Mouse (Mus musculus): ENCODE data around the gene Hoxd1. TPM values are rescaled to one million over a fixed set of nuclear protein-coding genes. Genes with fewer than 3 reads are reported as not detected.

Hoxd1 gene
- polyA plus RNA-seq (2021; fragmentation: Nextera tagmentation): 0.08 and 0.09 TPM in 2 replicates
- long read RNA-seq, experiment 1: 0 reads
- long read RNA-seq, experiment 2: 0 reads

DNA sequence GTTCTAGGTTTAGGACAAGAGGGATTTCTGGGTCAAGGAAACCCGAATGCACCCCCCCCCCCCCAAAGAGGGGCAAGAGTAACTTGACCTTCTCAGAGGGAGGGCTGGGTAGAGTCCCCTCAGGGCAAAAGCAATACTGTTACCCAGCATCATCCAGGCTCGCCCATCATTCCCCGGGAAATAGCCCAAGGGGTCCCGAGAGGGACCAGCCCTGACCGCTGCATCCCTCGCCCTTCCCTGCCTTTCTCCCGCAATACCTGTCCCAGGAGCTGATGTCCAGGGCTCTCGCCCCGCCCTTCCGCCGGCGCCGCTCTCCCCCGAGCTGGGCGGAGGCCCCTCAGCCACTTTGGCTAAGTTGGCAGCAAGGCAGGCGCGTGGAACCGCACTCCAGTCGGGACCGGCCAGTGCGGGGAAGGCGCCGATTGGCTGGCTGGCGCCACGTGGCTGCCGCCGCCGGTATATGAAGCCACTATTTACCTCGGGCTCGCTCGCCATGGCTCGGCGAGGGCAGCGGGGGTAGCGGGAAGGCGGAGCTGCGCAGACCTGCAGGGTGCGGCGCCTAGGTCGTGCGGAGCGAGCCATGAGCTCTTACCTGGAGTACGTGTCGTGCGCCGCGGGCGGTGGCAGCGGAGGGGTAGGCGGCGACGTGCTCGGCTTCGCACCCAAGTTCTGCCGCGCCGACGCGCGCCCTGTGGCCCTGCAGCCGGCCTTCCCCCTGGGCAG lies at the start of gene Hoxd1:
Hoxd1 (plus strand) TSS at position 459 of the 723 bp plus-strand sequence.

DNA sequence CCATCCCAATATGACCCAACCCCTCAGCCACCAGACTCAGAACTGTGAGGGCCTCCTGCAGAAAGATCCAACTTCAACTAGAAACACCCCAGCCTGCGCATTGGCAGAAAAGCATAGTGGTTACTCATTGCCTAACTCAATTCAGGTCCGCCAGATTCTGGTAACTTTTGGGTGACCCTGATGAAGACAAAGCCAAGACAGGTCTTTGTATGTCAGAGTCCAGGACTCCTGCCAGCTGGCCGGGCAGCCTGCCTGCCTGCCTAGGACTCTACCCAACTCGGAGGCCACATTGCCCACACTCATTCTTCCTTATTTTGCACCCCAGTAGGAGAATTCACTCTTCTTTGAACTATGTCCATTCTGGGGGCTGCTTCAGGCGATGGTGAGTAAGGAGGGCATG lies 36.2 kb upstream of the Hoxd1 start, which contains the start of gene Gm28230:
Gm28230 (plus strand) TSS at position 178 of the 400 bp plus-strand sequence.

Small RNAs within 50 kb of the gene (microRNA-seq; reads per million reads assigned to microRNA genes)
- gene Mir10b: 17.8 reads per million, percentile 39 among the genes with 10 or more reads in this experiment

Other genes starting within 250 kb of the Hoxd1 start
- gene Lnpk, start 183.5 kb upstream of the Hoxd1 start, polyA plus RNA-seq (2021; fragmentation: Nextera tagmentation): 25.7 and 30.1 TPM in 2 replicates
- gene Evx2, start 103.4 kb upstream of the Hoxd1 start, polyA plus RNA-seq (2021; fragmentation: Nextera tagmentation): not detected in 2 replicates
- gene Hoxd13, start 94.7 kb upstream of the Hoxd1 start, polyA plus RNA-seq (2021; fragmentation: Nextera tagmentation): not detected in 2 replicates
- not detected in 2 replicates for gene Hoxd12, start 88.0 kb upstream of the Hoxd1 start, polyA plus RNA-seq (2021; fragmentation: Nextera tagmentation)
- gene Hoxd11, start 83.4 kb upstream of the Hoxd1 start, polyA plus RNA-seq (2021; fragmentation: Nextera tagmentation): not detected in 2 replicates
- not detected in 2 replicates for gene Hoxd10, start 71.1 kb upstream of the Hoxd1 start, polyA plus RNA-seq (2021; fragmentation: Nextera tagmentation)
- gene Hoxd9, start 65.3 kb upstream of the Hoxd1 start, polyA plus RNA-seq (2021; fragmentation: Nextera tagmentation): not detected in 2 replicates
- not detected in 2 replicates for gene Hoxd8, start 58.4 kb upstream of the Hoxd1 start, polyA plus RNA-seq (2021; fragmentation: Nextera tagmentation)
- gene Hoxd3, start 51.1 kb upstream of the Hoxd1 start, polyA plus RNA-seq (2021; fragmentation: Nextera tagmentation): not detected in 2 replicates
- not detected in 2 replicates for gene Hoxd4, start 51.1 kb upstream of the Hoxd1 start, polyA plus RNA-seq (2021; fragmentation: Nextera tagmentation)
- not detected in 2 replicates for gene Gm28230, start 36.3 kb upstream of the Hoxd1 start, polyA plus RNA-seq (2021; fragmentation: Nextera tagmentation)
- gene Mtx2, start 62.8 kb downstream of the Hoxd1 start, polyA plus RNA-seq (2021; fragmentation: Nextera tagmentation): 49.1 and 54.5 TPM in 2 replicates